ENCODE assay signal across 8 mouse cellular contexts in genomic region chr7:58843767-58844445, GRCm38 (mm10).
DNase-seq lines count a peak whose midpoint lies in the region; ATAC-seq and TF ChIP-seq lines count a peak whose summit lies in the region.

No protein-coding gene starts in this region.

- peak overlapping the region; percentile 41 for H3K4me2 ChIP-seq in hindbrain, embryonic 14.5 days (replicated peaks)
- H3K4me2 ChIP-seq in lung, embryonic 14.5 days, result peak overlapping the region; percentile 48
- peak overlapping the region; percentile 44 for H3K4me2 ChIP-seq in neural tube, embryonic 15.5 days

- peak; percentile 30 to 42 for DNase-seq in adrenal gland, adult 18-20 months (ENCODE audit: low spot score in 2 of 2)
- DNase-seq in embryo, embryonic 10 days (ENCODE audit: low spot score), result peak; percentile 87
- peak; percentile 68 to 70 for DNase-seq in gastrocnemius, adult 8-10 months (ENCODE audit: low spot score in 2 of 2)
- peak; percentile 91 for DNase-seq in hindbrain, embryonic 14.5 days (ENCODE audit: low spot score)
- peak; percentile 78 to 92 for DNase-seq in layer of hippocampus, postnatal 14 days (ENCODE audit: low spot score in 2 of 2)
- DNase-seq in lung, embryonic 14.5 days, result peak; percentile 92
- DNase-seq in thymus, postnatal 36 days, result peak; percentile 27 to 39

- no peaks in the 10 kb centered on the region for H3K36me3 ChIP-seq in hindbrain, embryonic 14.5 days (replicated peaks; ENCODE audit: control insufficient read depth, insufficient read depth)
- no peaks in the 10 kb centered on the region for H3K36me3 ChIP-seq in lung, embryonic 14.5 days (ENCODE audit: insufficient read depth)
- no peaks in the 10 kb centered on the region for H3K36me3 ChIP-seq in neural tube, embryonic 15.5 days

- H3K4me3 ChIP-seq in hindbrain, embryonic 14.5 days (replicated peaks; ENCODE audit: low read length), result no peak overlapping the region
- H3K4me3 ChIP-seq in lung, embryonic 14.5 days (ENCODE audit: low read depth, low read length), result no peak overlapping the region
- H3K4me3 ChIP-seq in neural tube, embryonic 15.5 days (replicated peaks), result peak overlapping the region; percentile 9; the same call in 1 of the 2 replicates

- ATAC-seq in hindbrain, embryonic 14.5 days (ENCODE audit: low FRiP score), result peak; percentile 98
- ATAC-seq in lung, embryonic 14.5 days (ENCODE audit: insufficient read depth), result peak; percentile 96
- peak; percentile 95 for ATAC-seq in neural tube, embryonic 15.5 days (ENCODE audit: low FRiP score)

- H3K4me1 ChIP-seq in hindbrain, embryonic 14.5 days (replicated peaks; ENCODE audit: control insufficient read depth, insufficient read depth, low read length), result peaks cover 31% of the 10 kb centered on the region
- H3K4me1 ChIP-seq in lung, embryonic 14.5 days (ENCODE audit: insufficient read depth), result peaks cover 9% of the 10 kb centered on the region; the same call in 1 of the 2 replicates
- peaks cover 27% of the 10 kb centered on the region for H3K4me1 ChIP-seq in neural tube, embryonic 15.5 days

- TF ChIP-seq CTCF in lung, embryonic 14.5 days (IDR thresholded peaks at IDR 0.05; ENCODE audit: low read depth), result no peak

- no peaks in the 10 kb centered on the region for H3K9me3 ChIP-seq in hindbrain, embryonic 14.5 days (ENCODE audit: control insufficient read depth, low read length)
- no peaks in the 10 kb centered on the region for H3K9me3 ChIP-seq in lung, embryonic 14.5 days (ENCODE audit: low read depth, low read length)
- H3K9me3 ChIP-seq in neural tube, embryonic 15.5 days (replicated peaks), result no peaks in the 10 kb centered on the region

- H3K27ac ChIP-seq in hindbrain, embryonic 14.5 days, result peak overlapping the region; percentile 97
- H3K27ac ChIP-seq in lung, embryonic 14.5 days (ENCODE audit: low read depth), result peak overlapping the region; percentile 88; the same call in 1 of the 2 replicates
- peak overlapping the region; percentile 92 for H3K27ac ChIP-seq in neural tube, embryonic 15.5 days (replicated peaks)

- 1% methylated on average over 9 of the region's 9 CpGs for WGBS in hindbrain, embryonic 14.5 days
- under 1% methylated on average over 9 of the region's 9 CpGs for WGBS in lung, embryonic 14.5 days
- WGBS in neural tube, embryonic 15.5 days, result under 1% methylated on average over 9 of the region's 9 CpGs

- peak overlapping the region; percentile 58 for H3K9ac ChIP-seq in hindbrain, embryonic 14.5 days
- no peak overlapping the region; the same call in 1 of the 2 replicates for H3K9ac ChIP-seq in lung, embryonic 14.5 days
- H3K9ac ChIP-seq in neural tube, embryonic 15.5 days (replicated peaks), result no peak overlapping the region; the same call in 1 of the 2 replicates

- H3K27me3 ChIP-seq in hindbrain, embryonic 14.5 days (ENCODE audit: control insufficient read depth, insufficient read depth, low read length), result no peaks in the 10 kb centered on the region
- no peaks in the 10 kb centered on the region for H3K27me3 ChIP-seq in lung, embryonic 14.5 days (ENCODE audit: insufficient read depth, low read length)
- H3K27me3 ChIP-seq in neural tube, embryonic 15.5 days (replicated peaks), result no peaks in the 10 kb centered on the region

Comparison
In these comparisons a context has a peak if more than half of its experiments do, and no peak if none do; other contexts are left out.
1. DNase-seq: peak in every context shown above with its lines; median percentile 92 in lung, embryonic 14.5 days; 91 in hindbrain, embryonic 14.5 days; 87 in embryo, embryonic 10 days; 85 in layer of hippocampus, postnatal 14 days; 69 in gastrocnemius, adult 8-10 months; 36 in adrenal gland, adult 18-20 months; 33 in thymus, postnatal 36 days.